ENCODE assay signal across 10 mouse cellular contexts in the genomic region with DNA sequence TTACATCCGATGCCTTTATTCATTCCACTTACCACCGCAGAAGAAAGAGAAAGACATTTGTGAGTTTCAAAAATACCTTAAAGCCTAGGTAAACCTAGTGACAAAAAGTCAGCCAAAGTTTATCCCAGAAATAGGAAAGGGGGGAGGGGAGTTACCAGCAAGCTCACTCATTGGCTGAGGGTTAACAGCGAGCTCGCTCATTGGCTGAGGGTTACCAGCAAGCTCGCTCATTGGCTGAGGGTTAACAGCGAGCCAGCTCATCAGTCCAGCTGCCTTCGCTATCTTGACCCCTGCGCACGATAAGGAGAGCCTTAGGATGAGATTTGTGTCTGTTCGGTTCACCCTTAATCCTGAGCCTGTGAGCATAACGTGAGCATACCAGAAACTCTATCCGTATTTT. TPM values are rescaled to one million over a fixed set of nuclear protein-coding genes. Genes with fewer than 3 reads are reported as not detected.
A peak's percentile ranks its signal among the peaks of the same experiment; 100 is the strongest.
DNase-seq lines count a peak whose midpoint lies in the region; ATAC-seq and TF ChIP-seq lines count a peak whose summit lies in the region.
"Had no signal": no experiment of that assay in that cellular context is flagged by ENCODE, and none has a peak within 500 bp of the region (broad histone marks: within the 10 kb centered on the region; RNA-seq: fewer than 3 reads in every experiment).

No protein-coding gene starts in this region.

- no peak overlapping the region for H3K4me2 ChIP-seq in kidney, postnatal 0 days (ENCODE audit: low read length)
- H3K4me2 ChIP-seq in forebrain, embryonic 12.5 days: 0 out of 2 replicates have a peak overlapping the region, but pooled peaks have one; percentile 19
- peak overlapping the region; percentile 28; the same call in 1 of the 2 replicates for H3K4me2 ChIP-seq in liver, embryonic 11.5 days
- peak overlapping the region; percentile 5 for H3K4me2 ChIP-seq in stomach, embryonic 16.5 days (ENCODE audit: low read depth, low read length)

- peak; percentile 80; the same call in 1 of the 2 replicates for ATAC-seq in kidney, postnatal 0 days (replicated peaks; ENCODE audit: low FRiP score, low read depth)
- ATAC-seq in forebrain, embryonic 12.5 days (ENCODE audit: low FRiP score): peak; percentile 75
- ATAC-seq in liver, embryonic 11.5 days (replicated peaks; ENCODE audit: low FRiP score): no peak
- no peak for ATAC-seq in stomach, embryonic 16.5 days (ENCODE audit: insufficient read depth, low FRiP score)
- ATAC-seq in erythroid progenitor cell, adult 5-6 weeks (replicated peaks; ENCODE audit: low FRiP score, poor library complexity, severe bottlenecking): no peak

- no peaks in the 10 kb centered on the region for H3K9me3 ChIP-seq in kidney, postnatal 0 days (replicated peaks; ENCODE audit: low read length)
- H3K9me3 ChIP-seq in forebrain, embryonic 12.5 days: no peaks in the 10 kb centered on the region
- no peaks in the 10 kb centered on the region for H3K9me3 ChIP-seq in liver, embryonic 11.5 days (ENCODE audit: control insufficient read depth, low read length)
- peaks cover 3% of the 10 kb centered on the region; the same call in 1 of the 2 replicates for H3K9me3 ChIP-seq in stomach, embryonic 16.5 days (replicated peaks; ENCODE audit: control insufficient read depth, low read length)

- no peaks in the 10 kb centered on the region for H3K36me3 ChIP-seq in kidney, postnatal 0 days (ENCODE audit: insufficient read depth, low read length)
- H3K36me3 ChIP-seq in forebrain, embryonic 12.5 days (replicated peaks): no peaks in the 10 kb centered on the region
- no peaks in the 10 kb centered on the region for H3K36me3 ChIP-seq in liver, embryonic 11.5 days (ENCODE audit: control insufficient read depth, insufficient read depth, low read length)
- H3K36me3 ChIP-seq in stomach, embryonic 16.5 days (ENCODE audit: control insufficient read depth, insufficient read depth, low read length): no peaks in the 10 kb centered on the region

- 22% methylated on average over 12 of the region's 12 CpGs for WGBS in kidney, postnatal 0 days
- WGBS in forebrain, embryonic 12.5 days: 15% methylated on average over 12 of the region's 12 CpGs
- 15% methylated on average over 12 of the region's 12 CpGs for WGBS in liver, embryonic 11.5 days
- WGBS in stomach, embryonic 16.5 days: 26% methylated on average over 12 of the region's 12 CpGs

- H3K9ac ChIP-seq in kidney, postnatal 0 days (ENCODE audit: low read depth, low read length): no peak overlapping the region
- H3K9ac ChIP-seq in forebrain, embryonic 12.5 days: no peak overlapping the region
- H3K9ac ChIP-seq in liver, embryonic 11.5 days (ENCODE audit: low read depth, low read length): no peak overlapping the region
- no peak overlapping the region for H3K9ac ChIP-seq in stomach, embryonic 16.5 days (ENCODE audit: low read length)

- no peak overlapping the region for H3K27ac ChIP-seq in kidney, postnatal 0 days
- H3K27ac ChIP-seq in forebrain, embryonic 12.5 days: no peak overlapping the region
- no peak overlapping the region for H3K27ac ChIP-seq in liver, embryonic 11.5 days (ENCODE audit: low read depth, low read length)
- H3K27ac ChIP-seq in stomach, embryonic 16.5 days (ENCODE audit: low read length): no peak overlapping the region

- no peak overlapping the region for H3K4me3 ChIP-seq in kidney, postnatal 0 days (replicated peaks; ENCODE audit: low read depth, low read length)
- H3K4me3 ChIP-seq in forebrain, embryonic 12.5 days (replicated peaks): no peak overlapping the region
- no peak overlapping the region for H3K4me3 ChIP-seq in liver, embryonic 11.5 days (ENCODE audit: low read depth, low read length)
- H3K4me3 ChIP-seq in stomach, embryonic 16.5 days (replicated peaks; ENCODE audit: low read length): no peak overlapping the region

- H3K27me3 ChIP-seq in kidney, postnatal 0 days (ENCODE audit: insufficient read depth, low read length): no peaks in the 10 kb centered on the region
- no peaks in the 10 kb centered on the region for H3K27me3 ChIP-seq in forebrain, embryonic 12.5 days
- H3K27me3 ChIP-seq in liver, embryonic 11.5 days (replicated peaks; ENCODE audit: control insufficient read depth, insufficient read depth, low read length): no peaks in the 10 kb centered on the region
- H3K27me3 ChIP-seq in stomach, embryonic 16.5 days (ENCODE audit: control insufficient read depth, insufficient read depth, low read length): no peaks in the 10 kb centered on the region

- no peak for DNase-seq in kidney, postnatal 0 days (ENCODE audit: low spot score)
- no peak for DNase-seq in kidney, adult 8-10 months
- no peak for DNase-seq in liver, embryonic 11.5 days (ENCODE audit: low spot score)
- no peak for DNase-seq in MN1 (ENCODE audit: low spot score)
- DNase-seq in thymus, postnatal 36 days: no peak
- DNase-seq: cerebellum, postnatal 36 days; layer of hippocampus, adult 9-11 months had no signal

- no peaks in the 10 kb centered on the region for H3K4me1 ChIP-seq in kidney, postnatal 0 days (replicated peaks; ENCODE audit: insufficient read depth, low read length)
- no peaks in the 10 kb centered on the region for H3K4me1 ChIP-seq in forebrain, embryonic 12.5 days
- no peaks in the 10 kb centered on the region for H3K4me1 ChIP-seq in liver, embryonic 11.5 days (replicated peaks; ENCODE audit: control insufficient read depth, insufficient read depth, low read length)
- H3K4me1 ChIP-seq in stomach, embryonic 16.5 days (ENCODE audit: control insufficient read depth, insufficient read depth, low read length): no peaks in the 10 kb centered on the region

- TF ChIP-seq CTCF in kidney, postnatal 0 days (IDR thresholded peaks at IDR 0.05; ENCODE audit: low read depth): no peak

RNA-seq across cellular contexts. Expression of a gene that starts 6.9 kb away (rescaled TPM):
- 58.0 and 67.0 TPM in 2 replicates for polyA plus RNA-seq in kidney, postnatal 0 days (2015; fragmentation: Nextera tagmentation; extraction: Ambion mirVana)
- 114 and 117 TPM in 2 replicates for polyA plus RNA-seq in forebrain, embryonic 12.5 days (2016; fragmentation: Nextera tagmentation; extraction: Ambion mirVana)
- polyA plus RNA-seq in liver, embryonic 11.5 days (2014; fragmentation: Nextera tagmentation; extraction: Ambion mirVana): 26.4 and 27.0 TPM in 2 replicates
- 55.3 and 57.8 TPM in 2 replicates for polyA plus RNA-seq in stomach, embryonic 16.5 days (2015; fragmentation: Nextera tagmentation; extraction: Ambion mirVana)
- total RNA-seq in erythroid progenitor cell, adult 5-6 weeks (2015; ENCODE audit: low replicate concordance): 7.2 TPM in 1 of 2 replicates, not detected in the other
- 2.6 TPM in 1 of 2 replicates, not detected in the other for total RNA-seq in erythroid progenitor cell, adult 5-6 weeks (2017; ENCODE audit: low replicate concordance)

Comparison
In these comparisons a context has a peak if more than half of its experiments do, and no peak if none do; other contexts are left out.
1. ATAC-seq: peak in kidney, postnatal 0 days (single experiment) and forebrain, embryonic 12.5 days (single experiment); none in liver, embryonic 11.5 days (single experiment), stomach, embryonic 16.5 days (single experiment) and erythroid progenitor cell, adult 5-6 weeks (single experiment).